Mouse (Mus musculus) midbrain, postnatal 0 days (tissue): ENCODE measurements around the gene Mipol1. TPM values are rescaled to one million over a fixed set of nuclear protein-coding genes. Genes with fewer than 3 reads are reported as not detected.

ENCODE experiments used
- ATAC-seq: fragments of 200-750 bp; cut with Nextera tagmentation; 2 replicates; pipeline ENCODE4 v1.8.0; 2017; ENCODE audit warnings: moderate number of reproducible peaks, mild to moderate bottlenecking, moderate TSS enrichment, moderate library complexity; ENCODE audit not compliant: low FRiP score
- DNase-seq: peaks from one replicate; pipeline ENCODE4 v3.0.0-alpha.2; 2015; ENCODE audit warnings: low spot score
- H3K27ac ChIP-seq: fragments of 300-500 bp; sonication (generic); 2 replicates; pipeline ENCODE4 v1.5.1; 2014; ENCODE audit warnings: low read depth, mild to moderate bottlenecking, low read length, mixed read lengths
- H3K27me3 ChIP-seq: fragments of 300-500 bp; sonication (generic); 2 replicates; pipeline ENCODE4 v1.6.1; 2014; ENCODE audit warnings: low read length, control low read depth, mixed read lengths; ENCODE audit not compliant: insufficient read depth
- H3K36me3 ChIP-seq: fragments of 300-500 bp; sonication (generic); 2 replicates; pipeline ENCODE4 v1.6.1; 2014; ENCODE audit warnings: low read length, control low read depth, mixed read lengths; ENCODE audit not compliant: insufficient read depth
- H3K4me1 ChIP-seq: fragments of 300-500 bp; sonication (generic); 2 replicates; pipeline ENCODE4 v1.6.1; 2014; ENCODE audit warnings: mild to moderate bottlenecking, control low read depth, antibody characterized with exemption, low read length, mixed read lengths; ENCODE audit not compliant: insufficient read depth
- H3K4me2 ChIP-seq: fragments of 300-500 bp; sonication (generic); 2 replicates; pipeline ENCODE4 v1.6.1; 2014; ENCODE audit warnings: low read depth, mild to moderate bottlenecking, low read length, mixed read lengths; ENCODE audit not compliant: poor library complexity, severe bottlenecking
- H3K4me3 ChIP-seq: fragments of 300-500 bp; sonication (generic); 2 replicates; pipeline ENCODE4 v1.5.1; 2014; ENCODE audit warnings: low read depth, mild to moderate bottlenecking, low read length, moderate library complexity
- H3K9ac ChIP-seq: fragments of 300-500 bp; sonication (generic); replicated peaks from 2 replicates; pipeline ENCODE4 v1.6.1; 2014; ENCODE audit warnings: mild to moderate bottlenecking, low read length, moderate library complexity, mixed read lengths; ENCODE audit not compliant: poor library complexity, severe bottlenecking
- H3K9me3 ChIP-seq: fragments of 300-500 bp; sonication (generic); 2 replicates; pipeline ENCODE4 v1.6.1; 2016; ENCODE audit warnings: low read length, control low read depth
- CTCF ChIP-seq: IDR thresholded peaks from 2 replicates; pipeline ENCODE4 v1.5.1; 2016; ENCODE audit warnings: antibody characterized with exemption, mild to moderate bottlenecking
- WGBS: fragments of 180-500 bp; shearing (Covaris S2); extraction: QIAGEN DNeasy Blood & Tissue Kit; methylation state at CpG from one replicate; pipeline ENCODE4 v1.1.7; 2014; 5-methylcytosine and 5-hydroxymethylcytosine counted together
- polyA plus RNA-seq: library from polyadenylated mRNA; unstranded; fragments of >200 nt; fragmentation: Nextera tagmentation; extraction: Ambion mirVana; gene quantifications from 2 replicates; pipeline ENCODE4 v1.2.1, GENCODE M21; 2015
- total RNA-seq: library from RNA; depleted of rRNA; stranded (reverse); fragments of >200 nt; gene quantifications from 2 replicates; pipeline ENCODE4 v1.2.3, GENCODE M21; 2014

The Mipol1 gene
- total and polyA plus RNA-seq, 2 experiments from 2014 or later, result 1.9 to 4.1 TPM

DNA sequence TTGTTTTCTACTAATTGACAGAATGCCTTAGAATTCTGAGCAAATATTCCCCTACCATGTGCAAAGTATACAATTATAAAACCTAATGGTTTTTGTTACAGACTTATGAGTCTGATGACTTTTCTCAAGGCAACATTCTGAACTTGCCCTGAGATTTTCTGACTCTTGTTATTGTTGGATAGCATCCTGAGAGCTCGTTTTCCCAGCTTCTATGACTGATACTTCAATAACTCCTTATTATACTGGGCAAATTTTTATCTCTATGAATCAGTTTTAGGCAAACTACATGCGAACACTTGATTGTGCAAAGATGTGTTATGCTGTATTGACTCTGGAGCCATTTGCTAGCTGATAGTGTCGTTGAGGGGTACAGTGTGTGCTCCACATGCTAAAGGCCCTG is 246.6 kb downstream of the Mipol1 start:
- ATAC-seq (no peak), DNase-seq (no peak)
- no peaks in the 10 kb centered on the region for H3K36me3 ChIP-seq
- no peak overlapping the region for H3K27ac ChIP-seq
- no peak overlapping the region for H3K9ac ChIP-seq
- no peak overlapping the region for H3K4me2 ChIP-seq
- H3K4me1 ChIP-seq, result no peaks in the 10 kb centered on the region
- WGBS, result 87% methylated on average over 3 of the region's 3 CpGs
- TF ChIP-seq CTCF, result no peak
- no peaks in the 10 kb centered on the region for H3K27me3 ChIP-seq
- no peaks in the 10 kb centered on the region for H3K9me3 ChIP-seq
- H3K4me3 ChIP-seq, result no peak overlapping the region

DNA sequence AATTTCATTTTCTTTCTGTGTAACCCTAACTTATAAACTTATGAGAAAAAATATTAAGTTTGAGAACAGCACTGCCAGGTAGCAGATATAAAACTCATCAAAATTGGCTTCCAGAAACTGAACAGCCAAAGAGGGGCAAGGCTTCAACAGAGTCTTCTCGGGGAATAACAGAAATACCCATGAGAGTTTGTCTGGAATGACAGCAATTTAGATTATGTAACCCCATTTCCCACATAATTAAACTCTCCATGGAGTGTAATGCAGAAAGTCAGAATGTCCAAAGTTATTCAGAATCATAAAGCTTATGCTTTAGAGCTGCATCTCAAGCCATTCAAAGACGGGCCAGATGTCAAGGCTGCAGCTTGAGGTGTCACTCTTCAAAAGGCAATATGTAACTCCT is 251.6 kb downstream of the Mipol1 start:
- DNase-seq (no peak), ATAC-seq (no peak)
- WGBS, result 68% methylated on average over 2 of the region's 2 CpGs
- Histone ChIP-seq H3K9me3 (no peaks in the 10 kb centered on the region), H3K27ac (no peak overlapping the region), H3K4me2 (no peak overlapping the region), H3K4me3 (no peak overlapping the region), H3K4me1 (no peaks in the 10 kb centered on the region), H3K9ac (no peak overlapping the region), H3K27me3 (no peaks in the 10 kb centered on the region), H3K36me3 (no peaks in the 10 kb centered on the region)
- no peak for TF ChIP-seq CTCF

DNA sequence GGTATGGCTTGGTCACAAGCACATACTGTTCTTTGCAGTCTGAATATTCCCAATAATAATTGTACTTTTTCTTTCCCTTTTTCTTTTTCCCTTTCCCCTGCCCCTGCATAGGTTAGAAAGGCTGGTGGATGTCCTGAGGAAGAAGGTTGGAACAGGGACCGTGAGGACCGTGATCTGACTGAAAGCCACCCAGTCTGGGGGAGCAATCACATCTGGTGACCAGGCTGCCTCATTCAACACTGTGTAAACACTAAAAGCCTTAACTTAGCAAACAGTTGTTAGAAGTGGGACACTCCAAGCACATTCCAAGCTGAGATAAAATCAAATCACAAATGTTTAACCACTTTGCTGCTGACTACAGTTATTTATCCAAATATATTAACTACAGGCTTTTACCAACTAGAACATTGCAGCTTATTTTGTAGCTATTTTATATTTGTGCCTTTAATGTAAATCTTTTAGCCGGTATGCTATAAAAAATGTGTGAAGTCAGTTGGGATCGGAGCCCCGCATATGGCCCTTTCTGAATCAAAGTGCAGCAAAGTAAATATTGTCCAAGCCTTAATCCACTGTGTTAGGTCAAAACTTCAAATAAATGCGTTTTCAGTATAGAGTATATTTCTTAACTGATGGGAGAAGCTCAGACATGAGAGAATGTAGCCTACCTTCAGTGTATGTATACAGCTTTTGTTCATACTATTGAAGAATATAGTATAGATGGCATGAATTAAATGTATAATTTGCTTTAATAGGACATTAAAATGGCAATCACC is 266.3 kb downstream of the Mipol1 start:
- H3K9me3 ChIP-seq, result no peaks in the 10 kb centered on the region
- 85% methylated on average over 6 of the region's 6 CpGs for WGBS
- no peaks in the 10 kb centered on the region for H3K27me3 ChIP-seq
- ATAC-seq (no peak), DNase-seq (no peak)
- H3K27ac ChIP-seq, result no peak overlapping the region
- TF ChIP-seq CTCF, result no peak
- no peaks in the 10 kb centered on the region for H3K4me1 ChIP-seq
- H3K4me2 ChIP-seq, result no peak overlapping the region
- H3K36me3 ChIP-seq, result no peaks in the 10 kb centered on the region
- H3K4me3 ChIP-seq, result no peak overlapping the region
- no peak overlapping the region for H3K9ac ChIP-seq

GRCm38 (mm10) chr12:57500246-57500645 is 270.0 kb downstream of the Mipol1 start:
- no peaks in the 10 kb centered on the region for H3K9me3 ChIP-seq
- H3K9ac ChIP-seq, result no peak overlapping the region
- ATAC-seq (no peak), DNase-seq (no peak)
- no peaks in the 10 kb centered on the region for H3K27me3 ChIP-seq
- H3K36me3 ChIP-seq, result no peaks in the 10 kb centered on the region
- TF ChIP-seq CTCF, result no peak
- H3K27ac ChIP-seq, result no peak overlapping the region
- H3K4me1 ChIP-seq, result no peaks in the 10 kb centered on the region
- 79% methylated on average over 7 of the region's 7 CpGs for WGBS
- H3K4me3 ChIP-seq, result no peak overlapping the region
- no peak overlapping the region for H3K4me2 ChIP-seq

DNA sequence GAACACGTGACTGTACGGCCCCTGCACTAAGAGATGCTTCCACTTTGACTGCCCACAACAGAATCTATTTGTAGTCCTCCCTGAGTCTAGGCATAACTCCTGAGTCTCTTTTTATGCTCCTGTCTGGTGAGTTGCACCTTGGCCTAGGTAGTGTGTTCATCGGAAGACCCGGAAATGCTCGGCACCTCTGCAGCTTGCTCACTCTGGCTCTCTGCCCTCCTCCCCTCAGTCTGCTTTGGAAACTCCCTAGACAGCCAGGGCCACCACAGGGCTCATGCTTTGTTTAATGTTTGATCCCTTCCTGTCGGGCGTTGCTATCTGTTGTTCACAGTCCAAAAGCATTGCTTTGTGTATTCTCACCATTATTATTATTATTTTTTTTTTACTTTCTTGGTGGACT is 275.1 kb downstream of the Mipol1 start:
- H3K27me3 ChIP-seq, result no peaks in the 10 kb centered on the region
- no peak for DNase-seq
- H3K4me1 ChIP-seq, result no peaks in the 10 kb centered on the region
- no peaks in the 10 kb centered on the region for H3K9me3 ChIP-seq
- TF ChIP-seq CTCF, result no peak
- WGBS, result 73% methylated on average over 7 of the region's 7 CpGs
- no peak overlapping the region for H3K4me2 ChIP-seq
- no peaks in the 10 kb centered on the region for H3K36me3 ChIP-seq
- no peak overlapping the region for H3K9ac ChIP-seq
- ATAC-seq, result no peak
- H3K27ac ChIP-seq, result no peak overlapping the region
- H3K4me3 ChIP-seq, result no peak overlapping the region

- no peak overlapping the region for H3K4me3 ChIP-seq
- H3K4me1 ChIP-seq, result no peaks in the 10 kb centered on the region
- H3K27me3 ChIP-seq, result no peaks in the 10 kb centered on the region
- no peak overlapping the region for H3K4me2 ChIP-seq
- 25% methylated on average over 11 of the region's 11 CpGs for WGBS
- no peaks in the 10 kb centered on the region for H3K9me3 ChIP-seq
- ATAC-seq, result no peak
- H3K36me3 ChIP-seq, result no peaks in the 10 kb centered on the region
- no peak for TF ChIP-seq CTCF
- DNase-seq, result no peak
- no peak overlapping the region for H3K27ac ChIP-seq
- H3K9ac ChIP-seq, result no peak overlapping the region
Observed at GRCm38 (mm10) chr12:57508938-57509337, 278.7 kb downstream of the Mipol1 start.
